Mouse (Mus musculus) forebrain, embryonic 15.5 days (tissue): ENCODE results near the gene Tnks2. TPM values are rescaled to one million over a fixed set of nuclear protein-coding genes. Genes with fewer than 3 reads are reported as not detected.
A peak's percentile ranks its signal among the peaks of the same experiment; 100 is the strongest.

Source experiments
- ATAC-seq: fragments of 200-750 bp; cut with Nextera tagmentation; replicated peaks from 2 replicates; pipeline ENCODE4 v1.8.0; 2017; ENCODE audit warnings: mild to moderate bottlenecking, moderate TSS enrichment, moderate library complexity
- H3K27ac ChIP-seq: fragments of 300-500 bp; sonication (generic); replicated peaks from 2 replicates; pipeline ENCODE4 v1.5.1; 2015; ENCODE audit warnings: mild to moderate bottlenecking, inconsistent platforms
- H3K27me3 ChIP-seq: fragments of 300-500 bp; sonication (generic); 2 replicates; pipeline ENCODE4 v1.6.1; 2015; ENCODE audit warnings: inconsistent platforms
- H3K36me3 ChIP-seq: fragments of 300-500 bp; sonication (generic); 2 replicates; pipeline ENCODE4 v1.6.1; 2015; ENCODE audit warnings: mild to moderate bottlenecking, inconsistent platforms
- H3K4me1 ChIP-seq: fragments of 300-500 bp; sonication (generic); 2 replicates; pipeline ENCODE4 v1.6.1; 2015; ENCODE audit warnings: inconsistent platforms
- H3K4me2 ChIP-seq: fragments of 300-500 bp; sonication (generic); replicated peaks from 2 replicates; pipeline ENCODE4 v1.6.1; 2015; ENCODE audit warnings: mild to moderate bottlenecking, inconsistent platforms
- H3K4me3 ChIP-seq: fragments of 300-500 bp; sonication (generic); 2 replicates; pipeline ENCODE4 v1.5.1; 2015; ENCODE audit warnings: mild to moderate bottlenecking, inconsistent platforms
- H3K9ac ChIP-seq: fragments of 300-500 bp; sonication (generic); replicated peaks from 2 replicates; pipeline ENCODE4 v1.6.1; 2015; ENCODE audit warnings: mild to moderate bottlenecking, inconsistent platforms
- H3K9me3 ChIP-seq: fragments of 300-500 bp; sonication (generic); 2 replicates; pipeline ENCODE4 v1.6.1; 2016; ENCODE audit warnings: inconsistent platforms
- WGBS: fragments of 180-500 bp; shearing (Covaris S2); methylation state at CpG from one replicate; pipeline ENCODE4 v1.1.7; 2015; ENCODE audit warnings: mixed read lengths; 5-methylcytosine and 5-hydroxymethylcytosine counted together
- polyA plus RNA-seq: library from polyadenylated mRNA; unstranded; fragments of >200 nt; fragmentation: Nextera tagmentation; extraction: Ambion mirVana; gene quantifications from 2 replicates; pipeline ENCODE4 v1.2.1, GENCODE M21; 2015

Gene Tnks2
- polyA plus RNA-seq, 1 experiment from 2014 or later: 43.0 TPM

- Histone ChIP-seq H3K4me2 (peak overlapping the region; percentile 63), H3K9ac (peak overlapping the region; percentile 76), H3K27me3 (no peaks in the 10 kb centered on the region), H3K36me3 (no peaks in the 10 kb centered on the region), H3K27ac (peak overlapping the region; percentile 95), H3K4me1 (peaks cover 29% of the 10 kb centered on the region), H3K9me3 (no peaks in the 10 kb centered on the region), H3K4me3 (peak overlapping the region; percentile 84)
- 1% methylated on average over 26 of the region's 26 CpGs for WGBS
- no peak for ATAC-seq
Observed at GRCm38 (mm10) chr19:36926553-36927236, 92.7 kb downstream of the Tnks2 start.

DNA sequence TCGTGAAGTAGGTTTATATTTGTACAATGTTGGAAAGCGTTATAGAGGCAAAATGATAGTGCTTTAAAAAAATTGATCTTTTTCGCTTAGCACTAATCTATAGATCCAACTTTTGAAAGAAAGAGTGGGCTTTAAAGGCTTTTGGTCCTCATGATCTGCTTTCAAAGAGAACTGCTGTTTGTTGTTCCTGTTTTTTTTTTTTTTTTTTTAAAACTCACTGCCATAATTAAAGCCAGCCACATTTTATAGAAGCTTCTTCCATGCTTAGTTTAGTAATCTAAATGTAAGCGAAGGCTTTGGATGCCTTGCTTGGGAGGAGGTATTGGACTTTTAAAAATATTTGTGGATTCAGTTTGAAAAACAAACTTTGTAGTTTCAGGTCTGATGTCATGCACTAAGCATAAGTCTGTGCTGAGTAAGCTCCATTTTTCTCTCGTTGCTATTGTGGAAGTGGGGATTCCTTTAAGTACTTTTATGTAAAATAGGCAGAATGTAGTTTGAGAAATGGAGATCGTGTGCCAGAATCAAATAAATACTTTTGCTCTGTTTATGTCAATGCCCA is 93.8 kb downstream of the Tnks2 start:
- Histone ChIP-seq H3K27me3 (no peaks in the 10 kb centered on the region), H3K9ac (no peak overlapping the region), H3K4me1 (peaks cover 29% of the 10 kb centered on the region), H3K9me3 (no peaks in the 10 kb centered on the region), H3K4me3 (no peak overlapping the region), H3K27ac (no peak overlapping the region), H3K36me3 (no peaks in the 10 kb centered on the region), H3K4me2 (0 out of 2 replicates have a peak overlapping the region, but pooled peaks have one; percentile 63)
- 85% methylated on average over 6 of the region's 6 CpGs for WGBS
- no peak for ATAC-seq

DNA sequence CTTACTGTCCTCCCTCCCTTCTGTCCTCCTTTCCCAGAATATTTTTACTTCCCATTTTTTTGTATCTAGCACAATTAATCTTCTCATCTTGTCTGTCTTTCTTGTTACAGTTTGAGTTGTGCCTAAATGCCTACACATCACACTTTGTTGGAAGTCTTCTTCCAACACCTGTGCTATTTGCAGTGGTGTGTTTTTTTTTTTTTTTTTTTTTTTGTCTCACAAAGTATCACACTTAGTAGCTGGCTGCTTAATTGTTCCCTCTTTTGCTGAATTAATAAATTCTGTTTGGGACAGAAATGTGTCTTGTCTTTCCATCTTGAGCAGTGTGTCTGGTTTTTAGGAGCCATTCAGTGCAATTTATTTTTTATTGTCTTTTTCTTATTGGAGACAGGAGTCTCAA is 95.8 kb downstream of the Tnks2 start:
- no peak overlapping the region for H3K9ac ChIP-seq
- peaks cover 27% of the 10 kb centered on the region for H3K4me1 ChIP-seq
- no peak overlapping the region for H3K27ac ChIP-seq
- H3K4me3 ChIP-seq: no peak overlapping the region
- no peak for ATAC-seq
- no peak overlapping the region for H3K4me2 ChIP-seq
- H3K27me3 ChIP-seq: no peaks in the 10 kb centered on the region
- H3K36me3 ChIP-seq: no peaks in the 10 kb centered on the region
- H3K9me3 ChIP-seq: no peaks in the 10 kb centered on the region

GRCm38 (mm10) chr19:36932097-36932496 is 98.1 kb downstream of the Tnks2 start:
- Histone ChIP-seq H3K36me3 (no peaks in the 10 kb centered on the region), H3K27me3 (no peaks in the 10 kb centered on the region), H3K4me3 (no peak overlapping the region), H3K27ac (no peak overlapping the region), H3K9me3 (no peaks in the 10 kb centered on the region), H3K4me2 (no peak overlapping the region), H3K9ac (no peak overlapping the region), H3K4me1 (peaks cover 15% of the 10 kb centered on the region)
- ATAC-seq: no peak

DNA sequence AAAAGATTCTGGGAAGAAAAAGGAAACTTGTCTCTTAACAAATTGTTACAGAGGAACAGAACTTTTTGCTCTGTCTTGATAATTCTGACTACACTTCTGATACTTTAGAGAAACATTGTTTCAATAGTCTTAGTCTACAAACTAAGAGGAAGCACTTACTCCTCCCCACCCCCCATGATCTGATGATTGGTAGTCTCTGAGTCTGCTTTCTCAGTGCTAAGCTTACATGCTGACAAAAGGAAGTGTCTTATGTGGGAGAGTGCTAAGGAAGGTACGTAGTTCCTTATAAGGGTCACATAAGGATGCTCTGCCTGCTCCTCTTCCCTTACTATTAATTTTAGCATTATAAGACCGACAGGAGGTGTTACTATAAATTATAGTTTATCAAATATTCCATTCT is 98.6 kb downstream of the Tnks2 start:
- WGBS: 94% methylated on average over 2 of the region's 2 CpGs
- no peak overlapping the region for H3K4me2 ChIP-seq
- no peaks in the 10 kb centered on the region for H3K36me3 ChIP-seq
- H3K4me1 ChIP-seq: peaks cover 10% of the 10 kb centered on the region
- no peak overlapping the region for H3K27ac ChIP-seq
- H3K4me3 ChIP-seq: no peak overlapping the region
- no peak for ATAC-seq
- H3K9ac ChIP-seq: no peak overlapping the region
- H3K9me3 ChIP-seq: no peaks in the 10 kb centered on the region
- H3K27me3 ChIP-seq: no peaks in the 10 kb centered on the region

DNA sequence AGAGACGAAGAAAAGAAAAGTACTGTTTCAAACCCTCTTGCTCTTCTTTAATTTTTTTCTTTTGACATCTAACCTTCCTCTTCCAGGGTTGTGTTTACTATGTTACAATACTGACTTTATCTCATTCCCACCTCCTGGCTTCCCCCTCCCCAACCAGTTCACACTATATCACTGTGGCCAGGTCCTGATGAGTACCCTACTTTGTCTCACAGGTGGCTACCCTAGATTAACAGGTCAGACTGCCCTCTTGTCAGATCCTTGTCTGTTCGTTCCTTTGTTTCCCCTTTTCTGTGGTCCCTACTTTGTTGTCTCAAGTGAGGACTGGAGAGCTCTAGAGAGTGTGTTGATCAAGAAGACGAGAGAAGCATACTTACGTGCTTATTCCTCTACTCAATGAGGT is 102.3 kb downstream of the Tnks2 start:
- Histone ChIP-seq H3K9ac (no peak overlapping the region), H3K4me3 (no peak overlapping the region), H3K36me3 (no peaks in the 10 kb centered on the region), H3K27ac (no peak overlapping the region), H3K9me3 (no peaks in the 10 kb centered on the region), H3K4me2 (no peak overlapping the region), H3K4me1 (no peaks in the 10 kb centered on the region), H3K27me3 (no peaks in the 10 kb centered on the region)
- ATAC-seq: no peak
- WGBS: 94% methylated on average over 4 of the region's 4 CpGs

- Histone ChIP-seq H3K36me3 (no peaks in the 10 kb centered on the region), H3K9ac (no peak overlapping the region), H3K4me3 (no peak overlapping the region), H3K9me3 (no peaks in the 10 kb centered on the region), H3K4me1 (no peaks in the 10 kb centered on the region), H3K4me2 (no peak overlapping the region), H3K27me3 (no peaks in the 10 kb centered on the region), H3K27ac (no peak overlapping the region)
- ATAC-seq: no peak
Observed at GRCm38 (mm10) chr19:36938008-36938407, 104.0 kb downstream of the Tnks2 start.

DNA sequence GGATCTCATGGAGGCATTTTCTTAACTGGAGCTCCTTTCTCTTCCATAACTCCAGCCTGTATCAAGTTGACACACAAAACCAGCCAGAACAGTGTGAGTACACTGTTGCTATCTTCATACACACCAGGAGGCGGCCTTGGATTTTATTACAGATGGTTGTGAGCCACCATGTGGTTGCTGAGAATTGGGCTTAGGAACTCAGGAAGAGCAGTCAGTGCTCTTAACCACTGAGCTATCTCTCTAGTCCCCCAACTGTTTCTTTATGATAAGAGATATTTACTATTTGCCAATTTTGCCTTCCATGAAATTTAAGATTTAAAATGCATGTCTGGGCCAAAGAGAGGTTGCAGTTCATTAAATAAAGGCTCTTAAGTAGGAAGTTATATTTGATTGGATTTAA is 106.0 kb downstream of the Tnks2 start:
- no peak for ATAC-seq
- H3K27ac ChIP-seq: no peak overlapping the region
- no peak overlapping the region for H3K4me3 ChIP-seq
- H3K9me3 ChIP-seq: no peaks in the 10 kb centered on the region
- H3K27me3 ChIP-seq: no peaks in the 10 kb centered on the region
- WGBS: 89% methylated on average over 1 of the region's 1 CpGs
- H3K36me3 ChIP-seq: no peaks in the 10 kb centered on the region
- no peak overlapping the region for H3K9ac ChIP-seq
- no peaks in the 10 kb centered on the region for H3K4me1 ChIP-seq
- no peak overlapping the region for H3K4me2 ChIP-seq

Other genes starting within 250 kb of the Tnks2 start
- gene Ppp1r3c, start 97.6 kb upstream of the Tnks2 start, polyA plus RNA-seq: 6.3 and 8.2 TPM in 2 replicates
- gene Fgfbp3, start 85.4 kb downstream of the Tnks2 start, polyA plus RNA-seq: 27.2 and 33.4 TPM in 2 replicates
- gene Btaf1, start 91.8 kb downstream of the Tnks2 start, polyA plus RNA-seq: 10.4 and 11.3 TPM in 2 replicates